Mouse (Mus musculus) small intestine, adult 2 months (tissue): ENCODE measurements at regions not wholly inside any gene's neighbourhood (a gene's known extent, or its start where the extent isn't known, plus 50 kb on each side); places are given as distances from the start of the nearest gene placed in this dataset.

ENCODE experiments used
- H3K27ac ChIP-seq: fragments of 200-500 bp; 2 replicates; pipeline ENCODE4 v1.5.1; 2012; ENCODE audit warnings: low read depth, low read length, control low read depth, inconsistent platforms; ENCODE audit not compliant: insufficient read depth
- H3K27me3 ChIP-seq: fragments of 200-500 bp; 2 replicates; pipeline ENCODE4 v1.6.1; 2012; ENCODE audit warnings: mild to moderate bottlenecking, moderate library complexity, low read length, inconsistent platforms; ENCODE audit not compliant: control insufficient read depth, insufficient read depth
- H3K36me3 ChIP-seq: fragments of 200-500 bp; 2 replicates; pipeline ENCODE4 v1.6.1; 2012; ENCODE audit warnings: mild to moderate bottlenecking, low read length, control low read depth, inconsistent platforms; ENCODE audit not compliant: control insufficient read depth, insufficient read depth
- H3K4me1 ChIP-seq: fragments of 200-500 bp; 2 replicates; pipeline ENCODE4 v1.6.1; 2012; ENCODE audit warnings: low read length, inconsistent platforms, mixed read lengths; ENCODE audit not compliant: control insufficient read depth, insufficient read depth, insufficient read length
- H3K4me3 ChIP-seq: fragments of 200-500 bp; 2 replicates; pipeline ENCODE4 v1.5.1; 2012; ENCODE audit warnings: low read depth, mild to moderate bottlenecking, control low read depth, inconsistent platforms, low read length, moderate library complexity
- CTCF ChIP-seq: fragments of 200-500 bp; IDR thresholded peaks from 2 replicates; pipeline ENCODE4 v1.5.1; 2012; ENCODE audit warnings: low read depth, mild to moderate bottlenecking, control low read depth, inconsistent platforms, low read length, moderate library complexity, mixed read lengths; ENCODE audit not compliant: insufficient replicate concordance, insufficient read length; ENCODE audit errors: extremely low read depth
- POLR2A ChIP-seq: fragments of 200-500 bp; IDR thresholded peaks from 2 replicates; pipeline ENCODE4 v1.6.1; 2012; ENCODE audit warnings: low read depth, mild to moderate bottlenecking, control low read depth, inconsistent platforms, low read length, moderate library complexity
- WGBS: fragments of 180-500 bp; shearing (Covaris S2); methylation state at CpG from one replicate; pipeline ENCODE4 v1.1.7; 2018; 5-methylcytosine and 5-hydroxymethylcytosine counted together

DNA sequence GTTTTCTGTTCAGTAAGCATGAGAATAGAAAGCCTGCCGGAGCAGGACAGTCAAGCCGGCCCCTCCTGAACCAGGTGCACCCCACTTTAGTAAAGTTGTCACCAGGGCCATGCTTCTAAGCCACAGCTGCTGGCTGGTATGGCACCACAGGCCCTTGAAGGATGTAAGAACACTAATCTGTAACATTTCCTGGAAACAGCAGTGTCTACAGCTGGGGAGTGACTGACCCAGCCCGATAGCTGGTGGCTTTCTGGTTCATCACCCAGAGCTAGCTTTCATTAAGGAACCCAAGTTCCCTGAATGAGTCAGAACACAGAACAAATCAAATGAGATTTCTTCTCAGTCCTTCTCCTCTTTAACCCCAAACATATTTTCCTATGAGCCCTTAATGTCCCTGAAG lies 82.4 kb upstream of the Nkx1-1 start:
- WGBS: 79% methylated on average over 3 of the region's 3 CpGs
- TF ChIP-seq CTCF (no peak), POLR2A (no peak)

DNA sequence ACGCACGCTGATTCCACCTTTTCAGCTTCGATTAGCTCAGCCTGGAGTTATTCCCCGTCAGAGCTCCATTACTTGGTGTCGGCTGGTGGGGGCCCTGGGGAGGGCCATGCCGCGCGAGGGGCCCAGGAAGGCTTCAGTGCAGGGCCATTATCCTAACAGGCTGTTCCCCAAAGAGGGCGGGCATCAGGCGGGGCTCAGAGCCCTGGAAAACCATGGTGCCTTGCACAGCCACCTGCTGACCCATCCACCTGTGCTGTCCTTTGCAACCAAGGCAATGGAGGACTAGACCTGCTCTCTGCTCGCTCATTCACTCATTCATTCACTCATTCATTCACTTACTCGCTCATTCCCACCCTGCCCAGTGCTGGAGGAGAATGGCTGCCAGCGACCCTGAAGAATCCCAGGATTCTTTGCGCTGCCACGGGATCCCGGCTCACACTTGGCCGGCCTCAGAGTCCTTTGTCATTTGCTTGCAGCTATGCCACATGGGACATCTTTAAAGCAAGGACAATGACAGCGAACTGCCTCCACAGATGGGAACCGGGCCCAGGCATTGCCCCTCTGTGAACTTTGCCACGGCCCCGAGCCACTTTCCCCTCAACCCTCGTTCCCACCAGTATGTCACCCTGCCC lies 78.6 kb upstream of the Nkx1-1 start:
- Histone ChIP-seq H3K27ac (no peak overlapping the region), H3K4me3 (no peak overlapping the region), H3K27me3 (no peaks in the 10 kb centered on the region), H3K4me1 (no peaks in the 10 kb centered on the region), H3K36me3 (no peaks in the 10 kb centered on the region)
- 55% methylated on average over 22 of the region's 22 CpGs for WGBS
- TF ChIP-seq POLR2A: no peak
- no peak for TF ChIP-seq CTCF

More for the DNA sequence above, 82.4 kb upstream of the Nkx1-1 start:
- Histone ChIP-seq H3K36me3 (no peaks in the 10 kb centered on the region), H3K27ac (no peak overlapping the region), H3K4me1 (no peaks in the 10 kb centered on the region), H3K4me3 (no peak overlapping the region), H3K27me3 (no peaks in the 10 kb centered on the region)

DNA sequence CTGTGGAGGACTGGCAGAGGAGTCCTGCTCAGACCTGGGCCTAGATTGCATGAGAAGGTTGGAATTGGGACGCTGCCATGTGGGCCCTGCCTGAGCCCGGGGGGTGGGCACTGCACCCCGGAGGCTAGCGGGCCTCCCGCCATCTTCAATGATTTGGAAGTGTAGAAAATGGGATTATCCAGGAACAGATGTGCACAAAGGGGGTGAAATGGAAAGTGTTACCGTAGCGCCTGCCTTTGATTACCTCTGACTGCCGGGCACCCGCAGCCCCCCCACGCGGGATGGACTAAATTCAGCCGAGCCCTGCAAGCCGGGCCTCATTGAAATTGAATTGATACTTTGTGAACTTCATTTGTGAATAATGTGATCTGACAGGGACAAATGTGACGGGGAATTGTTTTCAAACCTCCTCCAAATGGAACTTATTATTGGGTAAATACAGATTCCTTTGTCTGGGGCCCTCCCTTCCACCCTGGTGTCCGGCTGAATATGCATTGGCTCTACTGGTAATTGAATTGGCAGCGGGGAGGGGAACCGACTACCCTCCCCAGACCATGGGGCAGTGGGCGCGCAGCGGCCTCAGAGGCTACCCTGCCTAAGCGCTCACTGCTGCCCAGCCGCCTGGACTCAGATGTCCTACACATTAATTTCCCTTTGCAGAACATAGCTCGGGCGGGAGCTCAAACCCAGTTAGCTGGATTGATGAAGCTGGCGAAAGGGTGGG lies 77.9 kb upstream of the Nkx1-1 start:
- no peaks in the 10 kb centered on the region for H3K4me1 ChIP-seq
- WGBS: 74% methylated on average over 25 of the region's 25 CpGs
- H3K4me3 ChIP-seq: no peak overlapping the region
- no peak for TF ChIP-seq POLR2A
- TF ChIP-seq CTCF: no peak
- no peaks in the 10 kb centered on the region for H3K27me3 ChIP-seq
- no peak overlapping the region for H3K27ac ChIP-seq
- H3K36me3 ChIP-seq: no peaks in the 10 kb centered on the region

DNA sequence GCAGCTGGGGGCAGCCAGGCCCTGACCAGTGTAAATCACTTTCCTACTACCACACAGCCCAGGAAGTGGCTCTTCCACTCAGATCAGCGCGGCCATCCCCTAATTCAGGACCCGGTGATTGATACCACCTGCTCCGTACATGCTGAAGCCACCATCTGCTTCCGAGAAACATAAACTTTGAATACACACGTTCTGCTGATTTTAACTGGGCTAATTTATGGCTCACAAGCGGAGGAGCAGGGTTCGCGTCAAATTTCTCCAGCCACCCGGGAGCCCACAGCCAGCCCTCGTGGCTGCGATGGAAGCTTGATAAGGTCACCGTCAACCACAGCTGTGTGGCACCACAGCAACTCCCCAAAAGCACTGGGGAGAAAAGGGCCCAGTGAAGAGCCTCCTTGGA lies 72.0 kb upstream of the Nkx1-1 start:
- Histone ChIP-seq H3K4me3 (no peak overlapping the region), H3K4me1 (no peaks in the 10 kb centered on the region), H3K36me3 (no peaks in the 10 kb centered on the region), H3K27me3 (no peaks in the 10 kb centered on the region), H3K27ac (no peak overlapping the region)
- no peak for TF ChIP-seq POLR2A
- no peak for TF ChIP-seq CTCF
- WGBS: 41% methylated on average over 13 of the region's 13 CpGs

DNA sequence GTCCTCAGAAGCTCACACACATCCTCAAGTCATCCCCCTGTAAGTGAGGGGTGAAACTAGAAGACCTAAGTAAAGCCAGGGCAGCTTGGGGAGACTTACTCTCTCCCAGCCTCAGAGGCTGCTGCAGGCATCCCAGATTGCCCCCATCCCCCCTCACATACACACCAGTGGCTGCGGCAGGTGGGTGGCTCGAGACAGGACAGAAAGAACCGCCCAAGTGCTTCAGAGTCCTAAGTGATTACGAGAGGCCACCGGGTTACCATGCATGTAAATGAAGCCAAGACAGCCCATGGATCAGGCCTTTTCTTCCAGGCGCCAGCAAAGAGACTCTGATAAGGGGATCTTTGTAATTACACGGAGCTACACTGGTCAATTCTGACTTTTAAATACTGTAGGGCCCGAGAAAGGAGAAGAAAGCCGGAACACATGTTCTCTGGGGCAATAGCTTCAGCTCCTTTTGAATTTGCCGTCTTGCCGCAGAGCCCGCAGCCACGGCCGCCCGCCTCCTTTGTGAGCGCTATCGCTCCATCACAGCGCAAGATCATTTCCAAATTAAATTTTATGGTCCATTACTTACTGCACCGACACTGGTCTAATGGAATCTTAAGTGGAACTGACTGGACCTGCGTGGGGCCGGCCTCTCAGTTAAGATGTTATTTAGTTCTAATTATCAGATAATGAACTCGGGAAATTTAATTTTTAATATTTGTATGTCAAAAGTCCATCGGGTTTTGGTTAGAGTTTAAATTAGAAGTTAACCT lies 68.1 kb upstream of the Nkx1-1 start:
- no peaks in the 10 kb centered on the region for H3K36me3 ChIP-seq
- H3K27me3 ChIP-seq: no peaks in the 10 kb centered on the region
- no peak overlapping the region for H3K4me3 ChIP-seq
- no peak for TF ChIP-seq CTCF
- no peak for TF ChIP-seq POLR2A
- 63% methylated on average over 23 of the region's 23 CpGs for WGBS
- no peak overlapping the region for H3K27ac ChIP-seq
- H3K4me1 ChIP-seq: no peaks in the 10 kb centered on the region

DNA sequence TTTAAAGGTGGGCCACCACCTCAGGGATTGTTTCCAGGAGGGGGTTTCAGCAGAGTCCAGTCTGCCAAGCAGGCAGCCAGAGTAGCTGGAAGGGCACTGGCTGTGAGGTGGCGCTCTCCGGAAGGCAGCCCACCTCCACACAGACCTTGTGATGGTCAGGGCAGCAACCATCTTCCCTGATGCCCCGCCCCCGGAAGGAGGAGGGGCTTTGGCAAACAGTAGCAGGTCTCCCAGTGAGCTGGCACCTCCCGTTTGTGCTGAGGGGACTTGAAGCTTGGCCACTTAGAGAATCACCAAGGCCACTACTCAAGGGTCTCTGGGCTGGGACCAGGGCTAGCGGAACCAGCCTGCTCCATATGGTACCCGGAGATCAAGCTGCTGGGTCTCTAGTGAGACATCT lies 67.4 kb upstream of the Nkx1-1 start:
- WGBS: 42% methylated on average over 7 of the region's 7 CpGs
- no peak overlapping the region for H3K4me3 ChIP-seq
- no peak for TF ChIP-seq CTCF
- TF ChIP-seq POLR2A: no peak
- no peaks in the 10 kb centered on the region for H3K27me3 ChIP-seq
- H3K27ac ChIP-seq: no peak overlapping the region
- H3K4me1 ChIP-seq: no peaks in the 10 kb centered on the region
- H3K36me3 ChIP-seq: no peaks in the 10 kb centered on the region

DNA sequence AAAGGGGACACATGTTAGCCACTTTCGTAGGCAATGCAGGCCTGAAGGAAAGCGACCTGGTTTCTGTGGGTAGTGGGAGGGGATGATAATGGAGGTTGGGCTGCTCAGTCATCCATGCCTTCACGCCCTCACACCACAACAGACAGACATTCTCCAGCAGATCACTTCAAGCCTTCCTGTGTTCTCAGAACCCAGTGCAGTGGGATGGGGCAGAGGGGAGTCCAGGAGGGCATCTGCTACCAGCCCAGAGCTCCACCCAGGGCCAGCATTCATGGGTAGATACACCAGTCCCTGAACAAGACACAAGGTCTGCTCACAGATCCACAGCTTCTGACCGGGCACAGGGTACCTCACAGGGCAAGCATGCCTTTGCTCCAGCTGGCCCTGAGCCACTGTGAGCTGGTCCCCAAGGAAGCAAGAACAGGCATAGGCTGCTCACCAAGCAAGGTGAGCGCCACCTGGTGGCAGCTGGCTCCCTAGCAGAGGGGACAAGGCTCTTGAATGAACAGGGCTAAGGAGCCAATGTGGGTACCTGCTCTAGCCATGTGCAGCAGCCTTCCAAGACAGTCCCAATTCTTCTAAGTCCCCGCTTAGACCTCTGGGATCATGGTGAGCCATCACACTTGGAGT lies 62.2 kb upstream of the Nkx1-1 start:
- Histone ChIP-seq H3K36me3 (no peaks in the 10 kb centered on the region), H3K27ac (no peak overlapping the region), H3K27me3 (no peaks in the 10 kb centered on the region), H3K4me1 (no peaks in the 10 kb centered on the region), H3K4me3 (no peak overlapping the region)
- TF ChIP-seq CTCF (peak; percentile 82), POLR2A (no peak)
- WGBS: 29% methylated on average over 6 of the region's 6 CpGs
